Mouse (Mus musculus) intestine, embryonic 14.5 days (tissue): ENCODE results near the gene Itgb8. TPM values are rescaled to one million over a fixed set of nuclear protein-coding genes. Genes with fewer than 3 reads are reported as not detected.

ENCODE experiments used
- ATAC-seq: fragments of 200-750 bp; cut with Nextera tagmentation; replicated peaks from 2 replicates; pipeline ENCODE4 v1.8.0; 2017; ENCODE audit warnings: low read depth, moderate number of reproducible peaks, moderate TSS enrichment, moderate library complexity; ENCODE audit not compliant: low FRiP score, low TSS enrichment
- DNase-seq: peaks from one replicate; pipeline ENCODE4 v3.0.0-alpha.2; 2018; ENCODE audit warnings: low spot score
- H3K27ac ChIP-seq: fragments of 300-500 bp; sonication (generic); 2 replicates; pipeline ENCODE4 v1.5.1; 2014; ENCODE audit warnings: low read depth, mild to moderate bottlenecking, control low read depth
- H3K27me3 ChIP-seq: fragments of 300-500 bp; sonication (generic); replicated peaks from 2 replicates; pipeline ENCODE4 v1.6.1; 2014; ENCODE audit warnings: low read length, control low read depth; ENCODE audit not compliant: control insufficient read depth, insufficient read depth
- H3K36me3 ChIP-seq: fragments of 300-500 bp; sonication (generic); 2 replicates; pipeline ENCODE4 v1.6.1; 2014; ENCODE audit warnings: low read length, control low read depth; ENCODE audit not compliant: control insufficient read depth, insufficient read depth
- H3K4me1 ChIP-seq: fragments of 300-500 bp; sonication (generic); replicated peaks from 2 replicates; pipeline ENCODE4 v1.6.1; 2014; ENCODE audit warnings: low read length, control low read depth, mixed read lengths; ENCODE audit not compliant: control insufficient read depth, insufficient read depth
- H3K4me2 ChIP-seq: fragments of 300-500 bp; sonication (generic); 2 replicates; pipeline ENCODE4 v1.6.1; 2014; ENCODE audit warnings: low read length
- H3K4me3 ChIP-seq: fragments of 300-500 bp; sonication (generic); 2 replicates; pipeline ENCODE4 v1.5.1; 2014; ENCODE audit warnings: low read depth, low read length, control low read depth, mixed read lengths
- H3K9ac ChIP-seq: fragments of 300-500 bp; sonication (generic); 2 replicates; pipeline ENCODE4 v1.6.1; 2014; ENCODE audit warnings: mild to moderate bottlenecking, low read length
- H3K9me3 ChIP-seq: fragments of 300-500 bp; sonication (generic); 2 replicates; pipeline ENCODE4 v1.6.1; 2016; ENCODE audit warnings: low read length, control low read depth; ENCODE audit not compliant: control insufficient read depth
- whole genome bisulfite sequencing: fragments of 180-500 bp; shearing (Covaris S2); extraction: QIAGEN DNeasy Blood & Tissue Kit; methylation state at CpG from one replicate; pipeline ENCODE4 v1.1.7; 2014; 5-methylcytosine and 5-hydroxymethylcytosine counted together
- polyA plus RNA-seq: library from polyadenylated mRNA; unstranded; fragments of >200 nt; fragmentation: Nextera tagmentation; extraction: Ambion mirVana; gene quantifications from 2 replicates; pipeline ENCODE4 v1.2.1, GENCODE M21; 2014

Itgb8 gene
- polyA plus RNA-seq = 3.7 and 4.0 TPM in 2 replicates

DNA sequence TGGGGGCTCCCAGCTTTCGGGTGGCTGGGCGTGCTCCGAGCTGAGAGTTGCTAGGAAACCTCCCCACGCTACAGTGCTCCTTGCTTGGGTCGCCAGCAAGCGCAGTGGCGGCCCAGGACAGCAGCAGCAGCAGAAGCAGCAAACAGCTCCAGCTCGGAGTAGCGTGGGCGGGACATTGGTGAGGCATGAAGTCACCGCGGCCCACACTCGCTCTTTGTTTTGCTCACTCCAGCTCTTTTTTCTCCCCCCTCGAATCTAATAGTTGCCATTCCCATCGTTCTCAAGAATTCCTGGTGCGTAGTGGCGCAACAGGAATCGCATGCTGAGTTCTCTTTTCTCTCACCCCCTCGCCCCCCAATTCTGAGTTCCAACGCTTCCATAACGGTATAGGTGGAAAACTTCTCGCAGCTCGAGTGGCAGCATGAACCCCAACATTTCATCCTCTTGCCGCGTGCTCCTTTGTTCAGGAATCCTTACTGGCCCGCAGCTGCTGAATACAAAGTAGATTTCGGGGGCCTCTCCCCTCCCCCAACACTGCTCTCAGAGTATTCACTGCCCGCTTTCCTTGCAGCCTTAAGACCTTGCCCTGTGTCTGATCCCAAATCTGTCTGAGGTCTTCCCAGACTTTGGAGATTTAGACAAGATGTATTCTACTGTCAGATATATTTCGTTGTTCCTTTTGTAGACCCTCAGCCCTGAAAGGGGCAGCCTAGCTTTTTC, at the start of gene Itgb8:
Gene Itgb8, minus strand, starts transcription at position 107 of the 720 bp plus-strand sequence.
- Histone ChIP-seq H3K27ac (peak within 1 kb of the TSS; percentile 88), H3K9ac (peak within 1 kb of the TSS; percentile 73)
- DNase-seq = peak; percentile 87

GRCm38 (mm10) chr12:119276282-119276681, 37.7 kb upstream of the Itgb8 start:
- Histone ChIP-seq H3K4me1 (no peaks in the 10 kb centered on the region), H3K4me2 (no peak overlapping the region), H3K36me3 (no peaks in the 10 kb centered on the region), H3K27me3 (no peaks in the 10 kb centered on the region), H3K27ac (no peak overlapping the region), H3K9ac (no peak overlapping the region), H3K4me3 (no peak overlapping the region), H3K9me3 (no peaks in the 10 kb centered on the region)
- ATAC-seq (no peak), DNase-seq (no peak)
- 87% methylated on average over 1 of the region's 1 CpGs for WGBS

More for the DNA sequence above, at the start of gene Itgb8:
- Histone ChIP-seq H3K4me1 (peaks cover 18% of the 10 kb centered on the region), H3K4me2 (peak within 1 kb of the TSS; percentile 67), H3K27me3 (0 out of 2 replicates have a peak, but pooled peaks cover 4% of the 10 kb centered on the region), H3K36me3 (no peaks in the 10 kb centered on the region), H3K4me3 (peak within 1 kb of the TSS; percentile 60), H3K9me3 (no peaks in the 10 kb centered on the region)
- ATAC-seq = peak; percentile 94
- 1% methylated on average over 29 of the region's 29 CpGs for WGBS

GRCm38 (mm10) chr12:119273605-119274004, 35.0 kb upstream of the Itgb8 start:
- Histone ChIP-seq H3K36me3 (no peaks in the 10 kb centered on the region), H3K4me3 (no peak overlapping the region), H3K4me2 (no peak overlapping the region), H3K4me1 (no peaks in the 10 kb centered on the region), H3K27me3 (no peaks in the 10 kb centered on the region), H3K9me3 (no peaks in the 10 kb centered on the region), H3K9ac (no peak overlapping the region), H3K27ac (no peak overlapping the region)
- ATAC-seq (no peak), DNase-seq (no peak)
- 18% methylated on average over 1 of the region's 1 CpGs for WGBS

DNA sequence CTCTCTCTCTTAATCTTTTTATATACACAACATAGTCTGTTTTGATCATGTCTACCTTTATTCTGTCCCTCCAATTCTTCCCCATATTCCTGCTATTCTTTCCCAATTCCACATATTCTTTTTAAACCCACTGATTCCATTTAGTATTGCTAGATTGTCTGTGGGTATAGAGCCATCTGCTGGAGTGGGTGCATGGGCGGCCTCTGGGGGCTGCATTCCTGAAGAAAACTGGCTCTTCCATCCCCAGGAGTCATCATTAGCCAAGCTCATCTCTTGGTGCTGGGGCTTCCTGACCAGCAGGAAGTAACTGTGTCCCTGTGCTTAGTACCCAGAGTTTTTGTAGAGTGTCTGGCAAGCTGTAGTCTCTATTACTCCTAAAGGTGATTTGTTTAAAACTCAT, 33.4 kb upstream of the Itgb8 start:
- WGBS = 97% methylated on average over 1 of the region's 1 CpGs
- H3K4me3 ChIP-seq = no peak overlapping the region
- H3K27me3 ChIP-seq = no peaks in the 10 kb centered on the region
- no peak overlapping the region for H3K9ac ChIP-seq
- H3K4me2 ChIP-seq = no peak overlapping the region
- H3K4me1 ChIP-seq = no peaks in the 10 kb centered on the region
- DNase-seq = no peak
- no peak for ATAC-seq
- H3K9me3 ChIP-seq = no peaks in the 10 kb centered on the region
- H3K27ac ChIP-seq = no peak overlapping the region
- H3K36me3 ChIP-seq = no peaks in the 10 kb centered on the region

DNA sequence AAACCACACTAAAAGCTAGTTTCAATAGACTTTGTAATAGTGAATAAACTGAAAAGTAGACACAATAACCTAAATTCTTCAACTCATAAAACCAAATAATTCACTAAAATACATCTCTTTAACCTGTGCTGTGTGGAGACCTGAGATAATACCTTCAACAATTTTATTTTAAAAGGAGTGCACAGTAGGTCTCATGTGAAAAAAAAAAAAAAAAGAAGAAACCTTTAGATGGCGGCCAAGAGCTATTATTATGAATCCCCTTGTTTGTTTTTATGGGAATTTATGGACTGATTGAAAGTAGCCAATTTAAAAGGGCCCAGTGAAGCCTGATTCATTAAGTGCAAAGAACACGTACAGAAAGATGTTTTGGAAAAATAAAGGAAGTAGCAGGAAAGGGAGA, 31.4 kb upstream of the Itgb8 start:
- Histone ChIP-seq H3K9me3 (no peaks in the 10 kb centered on the region), H3K27ac (no peak overlapping the region), H3K27me3 (no peaks in the 10 kb centered on the region), H3K9ac (no peak overlapping the region), H3K4me3 (no peak overlapping the region), H3K4me2 (no peak overlapping the region), H3K36me3 (no peaks in the 10 kb centered on the region), H3K4me1 (no peaks in the 10 kb centered on the region)
- DNase-seq = no peak
- 78% methylated on average over 2 of the region's 2 CpGs for WGBS
- no peak for ATAC-seq

DNA sequence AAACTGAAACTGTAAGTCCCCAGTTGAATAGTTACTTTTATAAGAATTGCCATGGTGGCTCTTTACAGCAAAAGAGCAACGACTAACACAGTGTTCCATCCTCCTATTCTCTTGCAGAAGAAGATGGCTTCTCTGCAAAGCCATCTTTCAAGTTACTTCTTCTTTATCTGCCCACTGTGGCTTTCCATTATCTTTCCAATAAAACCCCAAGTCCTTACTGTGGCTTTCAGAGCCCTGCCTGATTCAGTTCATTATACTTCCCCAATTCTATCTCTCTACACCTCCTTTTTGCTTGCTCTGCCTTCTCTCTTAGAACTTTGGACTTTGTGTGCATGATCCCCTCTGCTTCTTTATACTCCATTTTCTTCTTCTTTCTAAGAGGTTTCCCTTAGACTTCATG, 30.1 kb upstream of the Itgb8 start:
- 76% methylated on average over 1 of the region's 1 CpGs for WGBS
- H3K36me3 ChIP-seq = no peaks in the 10 kb centered on the region
- no peak for DNase-seq

DNA sequence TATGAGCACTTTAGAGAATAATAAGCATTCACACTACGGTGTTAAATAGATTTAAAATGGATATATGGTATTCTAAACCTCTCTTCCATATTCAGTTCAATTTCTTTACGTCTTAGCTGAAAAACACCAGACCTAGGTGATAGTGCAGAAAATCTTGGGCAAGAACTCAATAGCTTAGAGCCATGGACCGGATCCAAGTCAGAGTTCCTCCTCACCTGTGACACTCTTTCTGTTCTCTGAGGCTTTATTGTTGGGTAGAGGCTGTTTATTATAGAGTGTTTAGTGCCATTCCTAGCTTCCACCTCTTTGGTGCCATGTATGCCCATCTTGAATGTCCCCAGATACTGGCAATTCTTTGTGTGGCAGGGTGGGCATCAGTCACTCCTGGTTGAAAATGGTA, 25.9 kb upstream of the Itgb8 start:
- Histone ChIP-seq H3K9ac (no peak overlapping the region), H3K27ac (no peak overlapping the region), H3K9me3 (no peaks in the 10 kb centered on the region), H3K4me3 (no peak overlapping the region), H3K36me3 (no peaks in the 10 kb centered on the region), H3K27me3 (no peaks in the 10 kb centered on the region), H3K4me1 (no peaks in the 10 kb centered on the region), H3K4me2 (no peak overlapping the region)
- WGBS = 87% methylated on average over 3 of the region's 3 CpGs
- no peak for DNase-seq
- ATAC-seq = no peak

More for the DNA sequence above, 30.1 kb upstream of the Itgb8 start:
- Histone ChIP-seq H3K9me3 (no peaks in the 10 kb centered on the region), H3K27ac (no peak overlapping the region), H3K9ac (no peak overlapping the region), H3K4me1 (no peaks in the 10 kb centered on the region), H3K4me2 (no peak overlapping the region), H3K4me3 (no peak overlapping the region), H3K27me3 (no peaks in the 10 kb centered on the region)
- no peak for ATAC-seq

DNA sequence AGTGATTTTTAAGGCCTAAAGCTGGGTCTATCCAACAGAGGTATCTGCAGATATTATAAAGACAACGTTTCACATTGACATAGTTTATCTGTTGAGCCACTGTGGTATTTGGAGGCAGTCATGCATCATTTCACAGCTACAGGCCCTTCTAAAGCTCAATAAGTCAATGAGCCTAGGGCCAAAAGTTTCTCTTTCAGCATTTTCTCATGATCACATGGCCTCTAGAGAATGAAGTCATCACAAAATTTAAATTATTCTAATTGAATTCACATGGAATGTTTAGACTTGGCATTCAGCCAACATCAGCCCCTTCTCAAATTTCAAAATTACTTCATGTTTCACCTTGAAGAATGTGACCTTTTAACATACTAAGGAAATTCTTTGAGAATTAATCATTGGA, 10.0 kb upstream of the Itgb8 start:
- no peak overlapping the region for H3K4me2 ChIP-seq
- no peaks in the 10 kb centered on the region for H3K9me3 ChIP-seq
- H3K9ac ChIP-seq = no peak overlapping the region
- no peaks in the 10 kb centered on the region for H3K27me3 ChIP-seq
- WGBS = 13% methylated on average over 1 of the region's 1 CpGs
- no peak for DNase-seq
- no peaks in the 10 kb centered on the region for H3K36me3 ChIP-seq
- H3K4me3 ChIP-seq = no peak overlapping the region
- no peak overlapping the region for H3K27ac ChIP-seq
- H3K4me1 ChIP-seq = no peaks in the 10 kb centered on the region
- no peak for ATAC-seq

DNA sequence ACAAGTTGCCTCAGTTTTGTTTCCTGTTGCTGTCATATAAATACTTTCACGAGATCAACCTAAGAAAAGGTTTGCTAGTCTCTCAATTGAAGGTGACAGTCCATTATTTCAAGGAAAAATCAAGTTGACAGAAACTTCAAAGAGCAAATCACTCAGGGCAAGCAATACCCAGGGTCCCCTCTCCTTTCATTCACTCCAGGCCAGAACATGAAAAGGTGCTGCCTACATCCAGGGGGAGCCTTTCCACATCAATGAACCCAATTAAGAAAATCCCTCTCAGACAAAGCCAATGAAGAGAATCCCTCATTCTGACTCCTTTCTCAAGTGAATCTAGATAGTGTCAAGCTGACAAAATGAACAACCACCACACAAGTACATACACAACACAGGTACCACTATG, 2.5 kb upstream of the Itgb8 start:
- 76% methylated on average over 1 of the region's 1 CpGs for WGBS
- H3K27ac ChIP-seq = no peak overlapping the region

More for the DNA sequence above, 2.5 kb upstream of the Itgb8 start:
- H3K36me3 ChIP-seq = no peaks in the 10 kb centered on the region
- no peaks in the 10 kb centered on the region for H3K9me3 ChIP-seq
- no peak overlapping the region for H3K4me2 ChIP-seq
- no peak for DNase-seq
- no peak for ATAC-seq
- H3K27me3 ChIP-seq = 0 out of 2 replicates have a peak, but pooled peaks cover 4% of the 10 kb centered on the region
- H3K4me3 ChIP-seq = no peak overlapping the region
- H3K9ac ChIP-seq = no peak overlapping the region
- H3K4me1 ChIP-seq = peaks cover 18% of the 10 kb centered on the region
